Mouse (Mus musculus) colon, adult 2 months (tissue): Measurements from ENCODE around the gene Sapcd2. TPM values are rescaled to one million over a fixed set of nuclear protein-coding genes. Genes with fewer than 3 reads are reported as not detected.

Source experiments
- polyA plus RNA-seq: library from polyadenylated mRNA; depleted of rRNA; stranded (reverse); fragments of >200 nt; gene quantifications from 2 replicates; pipeline ENCODE4 v1.2.3, GENCODE M21; 2012; rRNA removed

Sapcd2 gene
- 24.4 and 27.1 TPM in 2 replicates for polyA plus RNA-seq

GRCm38 (mm10) chr2:25371764-25372643 lies at the start of gene Sapcd2:
TSS of gene Sapcd2 (plus strand) at chr2:25372321.

DNA sequence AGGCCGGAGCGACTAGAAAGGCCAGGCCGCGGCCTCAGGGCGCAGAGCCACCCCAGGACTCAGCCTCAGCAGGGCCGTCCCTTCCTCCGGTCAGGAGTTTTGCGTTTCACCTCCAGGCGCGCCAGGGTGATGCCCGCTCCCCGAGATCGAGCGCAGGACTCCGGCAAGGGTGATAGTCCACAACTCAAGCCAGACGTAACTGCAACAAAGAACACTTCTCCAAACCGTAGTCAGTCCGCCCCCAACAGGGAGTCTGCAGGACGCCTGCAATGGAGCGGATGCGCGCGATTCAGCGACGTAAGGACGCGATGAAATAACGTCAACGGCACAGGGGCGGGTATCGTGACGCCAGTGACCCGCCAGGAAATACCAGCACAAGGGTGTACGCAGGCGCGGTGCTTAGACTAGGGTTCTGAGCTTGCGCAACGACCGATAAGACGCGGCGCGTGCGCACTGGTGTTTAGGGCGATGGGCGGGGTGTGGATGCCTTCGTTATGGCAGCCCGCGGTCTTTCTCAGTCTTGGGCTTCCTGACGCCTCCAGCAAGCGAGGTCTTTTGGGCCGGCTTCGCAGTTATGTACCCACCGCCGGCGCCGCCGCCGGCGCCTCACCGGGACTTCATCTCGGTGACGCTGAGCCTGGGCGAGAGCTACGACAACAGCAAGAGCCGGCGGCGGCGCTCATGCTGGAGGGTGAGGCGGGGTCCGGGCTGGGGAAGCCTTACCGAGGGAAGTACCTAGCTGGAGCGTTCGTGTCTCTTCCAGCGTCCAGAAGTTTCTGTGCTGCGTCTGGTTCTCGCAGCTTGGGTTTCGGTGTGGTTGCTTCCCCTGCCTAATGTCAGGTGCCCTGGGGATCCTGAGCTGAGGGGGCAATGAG lies 39.6 kb upstream of the Sapcd2 start, which contains the start of gene Man1b1:
Gene Man1b1 (plus strand): TSS at position 53 of the 875 bp plus-strand sequence.

DNA sequence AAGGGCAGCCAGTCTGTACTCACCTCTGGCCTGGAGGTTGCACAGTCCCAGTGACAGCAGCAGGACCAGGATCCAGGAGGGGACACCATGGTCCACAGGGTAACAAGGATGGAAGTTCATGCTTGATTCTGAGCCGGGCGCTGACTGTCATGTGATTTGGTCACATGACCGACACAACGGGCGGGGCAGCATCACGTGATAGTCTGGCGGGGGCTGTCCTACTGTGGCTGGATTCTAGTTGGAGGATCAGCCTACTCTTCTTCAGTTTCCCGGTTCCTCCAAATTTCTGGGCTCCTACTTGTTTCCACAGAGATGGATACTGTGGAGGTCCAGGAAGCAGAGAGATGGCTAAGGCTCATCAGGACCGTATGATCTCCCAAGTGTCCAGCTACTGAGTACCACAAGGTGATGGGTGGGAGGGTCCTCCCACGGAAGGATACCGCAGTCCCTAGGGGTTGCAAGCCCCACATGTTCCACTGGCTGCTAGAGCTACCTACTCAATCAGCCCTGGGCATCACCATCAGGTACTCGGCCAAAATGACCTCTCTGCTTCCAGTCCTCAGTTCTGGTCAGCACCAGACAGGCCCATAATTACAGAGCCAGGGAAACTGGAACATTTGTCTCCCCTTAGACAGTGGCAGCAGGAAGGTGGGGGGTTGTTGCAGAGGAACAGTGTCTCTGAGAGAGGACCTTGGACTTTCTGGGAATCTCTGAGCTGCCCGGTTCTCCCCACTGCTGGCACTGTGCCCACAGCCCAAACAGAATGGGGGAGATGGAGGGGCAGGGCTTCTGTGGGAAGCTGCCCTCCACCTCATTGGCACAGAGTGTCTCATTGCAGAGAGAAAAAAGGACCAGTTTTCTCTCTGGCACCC lies 15.7 kb upstream of the Sapcd2 start, which contains the start of gene Dpp7:
Gene Dpp7 (minus strand): TSS at position 152 of the 872 bp plus-strand sequence.

DNA sequence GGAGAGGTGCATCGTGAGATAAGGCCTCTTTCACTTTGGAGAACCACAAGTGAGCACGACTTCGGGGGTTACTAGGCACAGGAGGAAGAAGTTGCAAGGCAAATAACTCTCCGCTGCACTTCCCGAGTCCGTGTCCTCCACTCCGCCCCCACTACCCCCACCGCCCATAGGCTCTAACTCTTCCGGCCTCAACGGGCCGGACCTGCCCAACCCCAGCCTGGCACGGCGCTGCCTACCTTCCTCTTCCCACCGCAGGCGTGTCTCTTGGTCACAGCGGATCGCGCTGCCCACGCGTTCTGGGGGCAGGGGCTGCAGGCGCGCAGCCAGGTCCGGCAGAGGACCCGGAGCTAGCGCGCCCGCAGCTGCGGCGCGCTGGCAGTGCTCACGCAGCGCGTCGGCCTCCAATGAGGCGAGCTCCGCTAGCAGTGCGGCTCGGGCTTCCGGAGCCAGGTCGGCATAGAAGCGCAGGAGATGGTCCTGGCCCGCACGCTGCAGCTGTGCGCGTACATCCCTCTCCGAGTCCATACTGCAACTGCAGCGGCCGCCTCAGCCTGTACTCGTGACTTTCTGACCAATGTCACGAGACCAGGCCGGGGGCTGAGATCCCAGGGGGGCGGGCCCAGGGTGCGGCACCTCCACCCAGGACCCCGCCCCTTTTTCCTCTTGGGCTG lies 6.9 kb upstream of the Sapcd2 start, which contains the start of gene Uap1l1:
Gene Uap1l1 (minus strand): TSS at position 592 of the 671 bp plus-strand sequence.

GRCm38 (mm10) chr2:25395721-25396596 lies 23.8 kb downstream of the Sapcd2 start, which contains the start of gene Entpd2:
TSS of gene Entpd2 (plus strand) at chr2:25395874.

GRCm38 (mm10) chr2:25399051-25399450 lies 26.9 kb downstream of the Sapcd2 start, which contains the start of gene Npdc1:
TSS of gene Npdc1 (plus strand) at chr2:25399351.

DNA sequence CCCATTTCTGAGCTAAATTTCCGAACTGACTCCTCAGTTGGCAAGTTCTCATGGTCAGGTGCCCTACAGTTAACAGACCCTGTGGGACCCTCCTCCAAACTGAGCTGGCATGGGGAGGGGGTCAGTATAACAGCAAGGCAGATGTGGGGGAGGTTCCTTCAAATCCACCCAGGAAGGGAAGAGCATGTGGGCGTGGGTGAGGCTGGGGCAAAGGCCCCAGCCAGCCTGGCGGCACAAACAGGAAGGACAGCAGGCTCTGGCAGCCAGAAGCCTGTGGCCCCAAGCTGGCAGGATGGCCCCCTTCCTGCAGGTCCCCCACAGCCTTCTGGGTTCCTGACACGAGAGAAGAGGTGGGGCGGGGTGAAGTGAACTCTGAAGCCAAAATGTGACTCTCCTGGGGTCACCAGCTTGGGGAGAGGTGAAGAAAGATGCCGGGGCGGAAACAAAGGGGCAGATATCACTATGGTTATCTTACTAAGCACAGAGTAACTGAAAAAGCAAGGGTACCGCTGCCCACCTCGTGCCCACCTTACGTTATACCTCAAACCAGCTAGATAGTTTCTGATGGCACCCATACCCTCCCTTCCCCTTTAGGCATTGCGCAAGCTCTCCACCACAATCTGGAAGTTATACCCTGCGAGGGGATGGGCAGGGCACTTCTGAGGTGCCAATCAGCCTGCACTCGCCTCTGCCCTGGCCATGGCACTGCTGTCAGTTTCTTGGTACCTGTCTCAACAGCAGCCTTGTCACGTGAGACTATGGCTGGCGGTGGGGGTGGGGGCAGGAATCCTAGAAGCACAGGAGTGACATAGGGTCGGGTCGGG lies 50.7 kb downstream of the Sapcd2 start, which contains the start of gene Fut7:
Gene Fut7 (plus strand): TSS at position 681 of the 824 bp plus-strand sequence.

Other genes with a start within 250 kb of the Sapcd2 start
- gene Nrarp, start 191.6 kb upstream of the Sapcd2 start, polyA plus RNA-seq = 38.5 and 40.0 TPM in 2 replicates
- 73.5 and 77.4 TPM in 2 replicates for gene Tor4a, start 175.4 kb upstream of the Sapcd2 start, polyA plus RNA-seq
- 58.5 and 62.9 TPM in 2 replicates for gene Nelfb, start 160.8 kb upstream of the Sapcd2 start, polyA plus RNA-seq
- 0.19 TPM in 1 of 2 replicates, not detected in the other for gene Stpg3, start 157.7 kb upstream of the Sapcd2 start, polyA plus RNA-seq
- gene Fam166a, start 153.6 kb upstream of the Sapcd2 start, polyA plus RNA-seq = 0.10 TPM in 1 of 2 replicates, not detected in the other
- 680 and 930 TPM in 2 replicates for gene Tubb4b, start 147.6 kb upstream of the Sapcd2 start, polyA plus RNA-seq
- gene Slc34a3, start 138.0 kb upstream of the Sapcd2 start, polyA plus RNA-seq = 0.06 TPM in 1 of 2 replicates, not detected in the other
- not detected in 2 replicates for gene Rnf224, start 135.5 kb upstream of the Sapcd2 start, polyA plus RNA-seq
- 17.8 and 19.3 TPM in 2 replicates for gene Rnf208, start 130.1 kb upstream of the Sapcd2 start, polyA plus RNA-seq
- gene Cysrt1, start 129.9 kb upstream of the Sapcd2 start, polyA plus RNA-seq = 0.41 TPM in 1 of 2 replicates, not detected in the other
- gene AL732309.1, start 125.5 kb upstream of the Sapcd2 start, polyA plus RNA-seq = 26.9 and 28.8 TPM in 2 replicates
- gene Tmem203, start 116.9 kb upstream of the Sapcd2 start, polyA plus RNA-seq = 39.1 and 59.2 TPM in 2 replicates
- gene Tprn, start 109.7 kb upstream of the Sapcd2 start, polyA plus RNA-seq = 194 and 199 TPM in 2 replicates
- 68.4 and 69.1 TPM in 2 replicates for gene Ssna1, start 99.9 kb upstream of the Sapcd2 start, polyA plus RNA-seq
- 80.9 and 85.4 TPM in 2 replicates for gene Anapc2, start 99.8 kb upstream of the Sapcd2 start, polyA plus RNA-seq
- gene Tmem210, start 84.2 kb upstream of the Sapcd2 start, polyA plus RNA-seq = not detected in 2 replicates
- gene Lrrc26, start 82.4 kb upstream of the Sapcd2 start, polyA plus RNA-seq = 197 and 281 TPM in 2 replicates
- 1.5 TPM in 2 replicates for gene Grin1, start 53.1 kb upstream of the Sapcd2 start, polyA plus RNA-seq
- gene Man1b1, start 40.0 kb upstream of the Sapcd2 start, polyA plus RNA-seq = 15.6 and 17.3 TPM in 2 replicates
- 37.3 and 38.5 TPM in 2 replicates for gene Dpp7, start 16.0 kb upstream of the Sapcd2 start, polyA plus RNA-seq
- 53.2 and 76.3 TPM in 2 replicates for gene Uap1l1, start 6.6 kb upstream of the Sapcd2 start, polyA plus RNA-seq
- gene Entpd2, start 23.6 kb downstream of the Sapcd2 start, polyA plus RNA-seq = 66.7 and 73.6 TPM in 2 replicates
- gene Npdc1, start 27.0 kb downstream of the Sapcd2 start, polyA plus RNA-seq = 246 and 266 TPM in 2 replicates
- 0.19 and 0.25 TPM in 2 replicates for gene Fut7, start 50.9 kb downstream of the Sapcd2 start, polyA plus RNA-seq
- gene Abca2, start 56.4 kb downstream of the Sapcd2 start, polyA plus RNA-seq = 19.3 and 24.9 TPM in 2 replicates
- 1.6 and 2.1 TPM in 2 replicates for gene Clic3, start 84.5 kb downstream of the Sapcd2 start, polyA plus RNA-seq
- 66.2 and 79.3 TPM in 2 replicates for gene Paxx, start 88.8 kb downstream of the Sapcd2 start, polyA plus RNA-seq
- gene Ptgds, start 97.7 kb downstream of the Sapcd2 start, polyA plus RNA-seq = 0.21 and 0.37 TPM in 2 replicates
- gene Lcn12, start 121.6 kb downstream of the Sapcd2 start, polyA plus RNA-seq = not detected in 2 replicates
- 23.6 and 29.7 TPM in 2 replicates for gene Fbxw5, start 128.4 kb downstream of the Sapcd2 start, polyA plus RNA-seq
- gene C8g, start 129.4 kb downstream of the Sapcd2 start, polyA plus RNA-seq = 1.7 and 2.4 TPM in 2 replicates
- 13.4 and 15.1 TPM in 2 replicates for gene Traf2, start 174.6 kb downstream of the Sapcd2 start, polyA plus RNA-seq
- 208 and 259 TPM in 2 replicates for gene Edf1, start 185.5 kb downstream of the Sapcd2 start, polyA plus RNA-seq
- gene Mamdc4, start 202.5 kb downstream of the Sapcd2 start, polyA plus RNA-seq = 3.1 and 10.3 TPM in 2 replicates
- gene Phpt1, start 202.9 kb downstream of the Sapcd2 start, polyA plus RNA-seq = 20.9 and 24.9 TPM in 2 replicates
- gene Ajm1, start 209.4 kb downstream of the Sapcd2 start, polyA plus RNA-seq = 2.2 and 2.4 TPM in 2 replicates
- gene Rabl6, start 236.2 kb downstream of the Sapcd2 start, polyA plus RNA-seq = 64.1 and 64.2 TPM in 2 replicates
- gene Ccdc183, start 245.4 kb downstream of the Sapcd2 start, polyA plus RNA-seq = 0.07 TPM in 2 replicates
- 20.6 and 23.5 TPM in 2 replicates for gene Tmem141, start 249.7 kb downstream of the Sapcd2 start, polyA plus RNA-seq